Mouse (Mus musculus) MEL (cell line): ENCODE measurements around the gene Olfr1494. TPM values are rescaled to one million over a fixed set of nuclear protein-coding genes. Genes with fewer than 3 reads are reported as not detected.

Experiments used
- DNase-seq: peaks from one replicate; pipeline ENCODE4 v3.0.0; 2011; ENCODE audit warnings: low read depth, low spot score
- H3K27ac ChIP-seq: 2 replicates; pipeline ENCODE4 v1.5.1; 2012; ENCODE audit warnings: low read depth, mild to moderate bottlenecking, control low read depth, low read length, moderate library complexity; ENCODE audit not compliant: control insufficient read depth
- H3K27me3 ChIP-seq, 2 experiments: fragments of 150-350 bp in 1 of 2; sonication (generic) in 1 of 2; 2 replicates each; pipeline ENCODE4 v1.6.1; 2012; ENCODE audit warnings: low read length in 2 of 2, mild to moderate bottlenecking in 2 of 2, improper control_type of control experiment in 1 of 2, moderate library complexity in 1 of 2; ENCODE audit not compliant: insufficient read depth in 2 of 2, control insufficient read depth in 1 of 2
- H3K36me3 ChIP-seq, 2 experiments: 2 replicates each; pipeline ENCODE4 v1.6.1; 2012 to 2014; ENCODE audit warnings: low read length in 2 of 2, improper control_type of control experiment in 1 of 2, inconsistent platforms in 1 of 2, mild to moderate bottlenecking in 1 of 2; ENCODE audit not compliant: insufficient read depth in 2 of 2, control insufficient read depth in 1 of 2
- H3K4me1 ChIP-seq, 2 experiments: fragments of 150-350 bp in 1 of 2; sonication (generic) in 1 of 2; 2 replicates each; pipeline ENCODE4 v1.6.1; 2012; ENCODE audit warnings: low read length in 2 of 2, improper control_type of control experiment in 1 of 2, mild to moderate bottlenecking in 1 of 2; ENCODE audit not compliant: insufficient read depth in 2 of 2, control insufficient read depth in 1 of 2
- H3K4me3 ChIP-seq, 2 experiments: fragments of 150-350 bp in 1 of 2; sonication (generic) in 1 of 2; 2 replicates each; pipeline ENCODE4 v1.5.1; 2012; ENCODE audit warnings: low read depth in 2 of 2, low read length in 2 of 2, mild to moderate bottlenecking in 2 of 2, moderate library complexity in 2 of 2, control low read depth in 1 of 2, improper control_type of control experiment in 1 of 2; ENCODE audit not compliant: control insufficient read depth in 1 of 2, insufficient read depth in 1 of 2
- H3K79me2 ChIP-seq: 2 replicates; pipeline ENCODE4 v1.6.1; 2012; ENCODE audit warnings: mild to moderate bottlenecking, low read length, moderate library complexity; ENCODE audit not compliant: control insufficient read depth, poor library complexity, insufficient read depth
- H3K9ac ChIP-seq: 2 replicates; pipeline ENCODE4 v1.6.1; 2012; ENCODE audit warnings: low read depth, mild to moderate bottlenecking, control low read depth, low read length, moderate library complexity; ENCODE audit not compliant: control insufficient read depth, poor library complexity, severe bottlenecking
- H3K9me3 ChIP-seq: fragments of 150-350 bp; sonication (generic); replicated peaks from 2 replicates; pipeline ENCODE4 v1.6.1; 2012; ENCODE audit warnings: mild to moderate bottlenecking, low read length, improper control_type of control experiment, moderate library complexity; ENCODE audit not compliant: insufficient read depth
- BHLHE40 ChIP-seq: IDR thresholded peaks from 2 replicates; pipeline ENCODE4 v1.6.1; 2012; ENCODE audit warnings: low read depth, mild to moderate bottlenecking, inconsistent platforms, low read length, improper control_type of control experiment, borderline replicate concordance
- CHD1 ChIP-seq: IDR thresholded peaks from 2 replicates; pipeline ENCODE4 v1.6.1; 2012; ENCODE audit warnings: low read depth, mild to moderate bottlenecking, inconsistent platforms, low read length, improper control_type of control experiment
- E2F4 ChIP-seq: IDR thresholded peaks from 2 replicates; pipeline ENCODE4 v1.6.1; 2011; ENCODE audit warnings: low read depth, low read length, improper control_type of control experiment, borderline replicate concordance
- KAT2A ChIP-seq: conservative IDR thresholded peaks from 2 replicates; pipeline ENCODE4 v1.6.1; 2012; ENCODE audit warnings: low read depth, low read length, improper control_type of control experiment, inconsistent platforms
- MAFK ChIP-seq: IDR thresholded peaks from 2 replicates; pipeline ENCODE4 v1.6.1; 2011; ENCODE audit warnings: low read depth, mild to moderate bottlenecking, low read length, improper control_type of control experiment, borderline replicate concordance
- MAX ChIP-seq: IDR thresholded peaks from 2 replicates; pipeline ENCODE4 v1.6.1; 2011; ENCODE audit warnings: low read length, improper control_type of control experiment
- MAZ ChIP-seq: IDR thresholded peaks from 2 replicates; pipeline ENCODE4 v1.6.1; 2012; ENCODE audit warnings: low read depth, mild to moderate bottlenecking, inconsistent platforms, low read length, improper control_type of control experiment
- MEF2A ChIP-seq: IDR thresholded peaks from 2 replicates; pipeline ENCODE4 v1.6.1; 2014; ENCODE audit warnings: low read depth, mild to moderate bottlenecking, inconsistent platforms, low read length, improper control_type of control experiment; ENCODE audit not compliant: poor library complexity, insufficient replicate concordance, severe bottlenecking; ENCODE audit errors: extremely low read depth
- MXI1 ChIP-seq: IDR thresholded peaks from 2 replicates; pipeline ENCODE4 v1.6.1; 2011; ENCODE audit warnings: mild to moderate bottlenecking, low read depth, low read length, improper control_type of control experiment
- MYB ChIP-seq: IDR thresholded peaks from 2 replicates; pipeline ENCODE4 v1.6.1; 2011; ENCODE audit warnings: mild to moderate bottlenecking, low read depth, low read length, improper control_type of control experiment
- MYC ChIP-seq: IDR thresholded peaks from 2 replicates; pipeline ENCODE4 v1.6.1; 2011; ENCODE audit warnings: low read depth, mild to moderate bottlenecking, low read length, improper control_type of control experiment, moderate library complexity
- NELFE ChIP-seq: IDR thresholded peaks from 2 replicates; pipeline ENCODE4 v1.6.1; 2011; ENCODE audit warnings: low read depth, low read length, improper control_type of control experiment
- POLR2AphosphoS2 ChIP-seq: IDR thresholded peaks from 2 replicates; pipeline ENCODE4 v1.6.1; 2011; ENCODE audit warnings: low read length, improper control_type of control experiment
- POLR2AphosphoS5 ChIP-seq: IDR thresholded peaks from 2 replicates; pipeline ENCODE4 v1.6.1; 2012; ENCODE audit warnings: low read depth, borderline replicate concordance, mild to moderate bottlenecking, inconsistent platforms, low read length, moderate library complexity, mixed read lengths
- RAD21 ChIP-seq: IDR thresholded peaks from 2 replicates; pipeline ENCODE4 v1.6.1; 2011; ENCODE audit warnings: mild to moderate bottlenecking, low read depth, low read length, improper control_type of control experiment
- RCOR1 ChIP-seq: IDR thresholded peaks from 2 replicates; pipeline ENCODE4 v1.6.1; 2012; ENCODE audit warnings: low read depth, mild to moderate bottlenecking, inconsistent platforms, low read length, improper control_type of control experiment
- SMC3 ChIP-seq: IDR thresholded peaks from 2 replicates; pipeline ENCODE4 v1.6.1; 2011; ENCODE audit warnings: low read depth, low read length, improper control_type of control experiment
- TBP ChIP-seq: IDR thresholded peaks from 2 replicates; pipeline ENCODE4 v1.8.0; 2011; ENCODE audit warnings: low read depth, low read length, improper control_type of control experiment
- TCF12 ChIP-seq: IDR thresholded peaks from 2 replicates; pipeline ENCODE4 v1.6.1; 2014; ENCODE audit warnings: low read depth, mild to moderate bottlenecking, inconsistent platforms, low read length, improper control_type of control experiment, moderate library complexity
- UBTF ChIP-seq: IDR thresholded peaks from 2 replicates; pipeline ENCODE4 v1.6.1; 2012; ENCODE audit warnings: low read depth, mild to moderate bottlenecking, inconsistent platforms, low read length, improper control_type of control experiment, moderate library complexity, borderline replicate concordance; ENCODE audit not compliant: insufficient read depth
- USF1 ChIP-seq: IDR thresholded peaks from 2 replicates; pipeline ENCODE4 v1.6.1; 2014; ENCODE audit warnings: low read depth, mild to moderate bottlenecking, inconsistent platforms, low read length, improper control_type of control experiment, moderate library complexity
- ZKSCAN1 ChIP-seq: IDR thresholded peaks from 2 replicates; pipeline ENCODE4 v1.6.1; 2012; ENCODE audit warnings: low read depth, mild to moderate bottlenecking, inconsistent platforms, low read length, improper control_type of control experiment, moderate library complexity
- ZMIZ1 ChIP-seq: IDR thresholded peaks from 2 replicates; pipeline ENCODE4 v1.6.1; 2012; ENCODE audit warnings: low read depth, mild to moderate bottlenecking, inconsistent platforms, low read length, improper control_type of control experiment, moderate library complexity
- polyA plus RNA-seq, 2 experiments: library from polyadenylated mRNA; stranded (reverse) in 1 of 2; unstranded in 1 of 2; fragments of >175 nt in 1 of 2; fragments of >200 nt in 1 of 2; gene quantifications; 2 replicates each; pipeline versions ENCODE4 v1.2.1 to v1.2.4; 2012; ENCODE audit warnings: low replicate concordance in 2 of 2, low read depth in 1 of 2; ENCODE audit not compliant: insufficient read length in 2 of 2, insufficient read depth in 1 of 2, missing spikeins in 1 of 2
- total RNA-seq: library from RNA; depleted of rRNA; stranded (reverse); fragments of 300-350 nt; gene quantifications from 2 replicates; pipeline ENCODE4 v1.2.3, GENCODE M21; 2012

The Olfr1494 gene
- total and polyA plus RNA-seq, 3 experiments, result not detected

DNA sequence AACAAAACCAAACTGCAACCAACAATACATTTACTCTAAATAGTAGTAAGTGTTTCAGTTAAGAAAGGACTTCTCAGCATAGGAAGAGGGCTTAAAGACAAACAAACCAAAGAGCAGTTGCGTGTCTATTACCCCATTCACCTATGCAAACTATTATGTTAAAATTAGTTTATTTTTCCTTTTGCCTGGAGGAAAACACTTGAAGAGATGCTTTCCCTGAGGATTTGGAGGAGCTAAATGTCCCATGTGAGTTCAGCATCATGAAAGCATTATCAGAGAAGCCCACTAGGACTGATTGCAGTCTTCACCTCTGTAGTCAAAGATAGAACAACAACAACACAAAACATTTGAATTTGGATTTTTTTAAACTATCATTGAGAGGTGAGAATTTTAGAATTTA lies 38.0 kb downstream of the Olfr1494 start, which contains the start of gene Olfr1496:
Olfr1496 (plus strand) TSS at position 301 of the 400 bp plus-strand sequence.
- Histone ChIP-seq H3K4me3 (no peak within 1 kb of the TSS), H3K9ac (no peak within 1 kb of the TSS), H3K36me3 (no peaks in the 10 kb centered on the region), H3K9me3 (no peaks in the 10 kb centered on the region), H3K4me1 (no peaks in the 10 kb centered on the region), H3K27me3 (no peaks in the 10 kb centered on the region), H3K79me2 (no peaks in the 10 kb centered on the region), H3K27ac (no peak within 1 kb of the TSS)
- TF ChIP-seq RCOR1, result no peak
- no peak for TF ChIP-seq USF1
- no peak for TF ChIP-seq NELFE
- TF ChIP-seq MYB, result no peak
- TF ChIP-seq UBTF, result no peak
- TF ChIP-seq MEF2A, result no peak
- no peak for TF ChIP-seq ZMIZ1
- DNase-seq, result no peak

DNA sequence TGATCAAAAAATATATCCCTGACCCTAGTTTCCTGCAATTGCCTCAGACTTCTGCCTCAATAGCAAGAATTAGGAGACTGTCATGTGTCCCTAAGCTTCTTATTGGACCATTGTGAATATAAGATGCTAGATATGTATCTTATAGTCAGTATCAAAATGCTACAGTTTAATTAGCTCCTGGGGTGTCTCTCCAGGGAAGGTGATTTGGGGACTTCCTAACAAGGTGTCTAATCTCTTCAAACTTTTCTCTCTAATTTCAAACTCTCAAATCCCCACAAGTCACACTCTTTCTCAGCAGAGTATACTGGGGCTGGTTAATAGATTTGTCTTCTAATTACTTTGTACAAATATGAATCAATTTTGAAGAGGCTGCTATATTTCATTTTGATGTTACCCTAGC lies 58.6 kb downstream of the Olfr1494 start, which contains the start of gene Olfr1497:
Olfr1497 (minus strand) TSS at position 101 of the 400 bp plus-strand sequence.
- Histone ChIP-seq H3K36me3 (no peaks in the 10 kb centered on the region), H3K79me2 (no peaks in the 10 kb centered on the region)

More for the DNA sequence above, 58.6 kb downstream of the Olfr1494 start, which contains the start of gene Olfr1497:
- H3K4me3 ChIP-seq, result no peak within 1 kb of the TSS
- H3K27ac ChIP-seq, result no peak within 1 kb of the TSS
- no peak within 1 kb of the TSS for H3K9ac ChIP-seq
- no peaks in the 10 kb centered on the region for H3K27me3 ChIP-seq
- no peak for TF ChIP-seq TBP
- TF ChIP-seq MAX, result no peak
- TF ChIP-seq E2F4, result no peak
- TF ChIP-seq MAZ, result no peak
- no peak for TF ChIP-seq BHLHE40
- TF ChIP-seq UBTF, result no peak
- no peak for TF ChIP-seq MEF2A
- TF ChIP-seq TCF12, result no peak
- TF ChIP-seq MXI1, result no peak
- TF ChIP-seq SMC3, result no peak
- no peak for TF ChIP-seq RAD21
- TF ChIP-seq POLR2AphosphoS5, result no peak
- no peak for TF ChIP-seq CHD1
- no peak for TF ChIP-seq MAFK
- no peak for TF ChIP-seq POLR2AphosphoS2
- TF ChIP-seq ZKSCAN1, result no peak
- TF ChIP-seq KAT2A, result no peak
- no peak for TF ChIP-seq MYB
- no peak for TF ChIP-seq MYC
- no peak for TF ChIP-seq USF1
- no peaks in the 10 kb centered on the region for H3K4me1 ChIP-seq
- H3K9me3 ChIP-seq, result no peaks in the 10 kb centered on the region
- DNase-seq, result no peak
